In genomic region chr19:58450716-58451115, GRCm38 (mm10) we compare ENCODE assay signal across 10 mouse cellular contexts. TPM values are rescaled to one million over a fixed set of nuclear protein-coding genes. Genes with fewer than 3 reads are reported as not detected.
DNase-seq lines count a peak whose midpoint lies in the region; ATAC-seq and TF ChIP-seq lines count a peak whose summit lies in the region.
"Had no signal": no experiment of that assay in that cellular context is flagged by ENCODE, and none has a peak within 500 bp of the region (broad histone marks: within the 10 kb centered on the region; RNA-seq: fewer than 3 reads in every experiment).

No protein-coding gene starts in this region.

- H3K9me3 ChIP-seq in kidney, embryonic 15.5 days (replicated peaks) = no peaks in the 10 kb centered on the region
- no peaks in the 10 kb centered on the region for H3K9me3 ChIP-seq in hindbrain, postnatal 0 days (ENCODE audit: low read length)
- H3K9me3 ChIP-seq in stomach, embryonic 16.5 days (replicated peaks; ENCODE audit: control insufficient read depth, low read length) = no peaks in the 10 kb centered on the region
- H3K9me3 ChIP-seq: heart, embryonic 13.5 days had no signal

- no peak for ATAC-seq in kidney, embryonic 15.5 days (replicated peaks; ENCODE audit: low FRiP score)
- ATAC-seq in hindbrain, postnatal 0 days = no peak
- ATAC-seq in stomach, embryonic 16.5 days (ENCODE audit: insufficient read depth, low FRiP score) = no peak

- peaks cover 33% of the 10 kb centered on the region for H3K27me3 ChIP-seq in kidney, embryonic 15.5 days
- no peaks in the 10 kb centered on the region; the same call in 1 of the 2 replicates for H3K27me3 ChIP-seq in hindbrain, postnatal 0 days (ENCODE audit: insufficient read depth, low read length)
- H3K27me3 ChIP-seq in stomach, embryonic 16.5 days (ENCODE audit: control insufficient read depth, insufficient read depth, low read length) = peaks cover 17% of the 10 kb centered on the region; the same call in 1 of the 2 replicates

- no peak overlapping the region for H3K27ac ChIP-seq in kidney, embryonic 15.5 days
- H3K27ac ChIP-seq in hindbrain, postnatal 0 days = no peak overlapping the region
- no peak overlapping the region for H3K27ac ChIP-seq in stomach, embryonic 16.5 days (ENCODE audit: low read length)
- H3K27ac ChIP-seq: heart, embryonic 13.5 days had no signal

- TF ChIP-seq CTCF in hindbrain, postnatal 0 days (IDR thresholded peaks at IDR 0.05; ENCODE audit: low read depth) = no peak

- intact Hi-C loops in gastrocnemius, postnatal 14 days (cut with DNase I; ENCODE audit: low total_unique reads) = loop anchor here (10.0 kb wide), 1 partner anchor 136 kb away; no protein-coding TSS in a partner anchor

- peak overlapping the region; percentile 8; the same call in 1 of the 2 replicates for H3K4me3 ChIP-seq in kidney, embryonic 15.5 days (replicated peaks)
- H3K4me3 ChIP-seq in hindbrain, postnatal 0 days (ENCODE audit: low read length) = no peak overlapping the region
- H3K4me3 ChIP-seq in stomach, embryonic 16.5 days (replicated peaks; ENCODE audit: low read length) = no peak overlapping the region
- H3K4me3 ChIP-seq: heart, embryonic 13.5 days had no signal

- no peak overlapping the region for H3K9ac ChIP-seq in kidney, embryonic 15.5 days
- H3K9ac ChIP-seq in hindbrain, postnatal 0 days (replicated peaks; ENCODE audit: low read length) = no peak overlapping the region
- no peak overlapping the region for H3K9ac ChIP-seq in stomach, embryonic 16.5 days (ENCODE audit: low read length)
- H3K9ac ChIP-seq: heart, embryonic 13.5 days had no signal

- 48% methylated on average over 5 of the region's 5 CpGs for WGBS in kidney, embryonic 15.5 days
- WGBS in hindbrain, postnatal 0 days = 22% methylated on average over 5 of the region's 5 CpGs
- WGBS in stomach, embryonic 16.5 days = 49% methylated on average over 5 of the region's 5 CpGs

- peak overlapping the region; percentile 98 for H3K4me2 ChIP-seq in kidney, embryonic 15.5 days
- H3K4me2 ChIP-seq in hindbrain, postnatal 0 days (ENCODE audit: low read depth, low read length) = peak overlapping the region; percentile 14; the same call in 1 of the 2 replicates
- peak overlapping the region; percentile 36; the same call in 1 of the 2 replicates for H3K4me2 ChIP-seq in stomach, embryonic 16.5 days (ENCODE audit: low read depth, low read length)

- H3K4me1 ChIP-seq in kidney, embryonic 15.5 days = peaks cover 55% of the 10 kb centered on the region
- 0 out of 2 replicates have a peak, but pooled peaks cover 5% of the 10 kb centered on the region for H3K4me1 ChIP-seq in hindbrain, postnatal 0 days (ENCODE audit: insufficient read depth, low read length)
- H3K4me1 ChIP-seq in stomach, embryonic 16.5 days (ENCODE audit: control insufficient read depth, insufficient read depth, low read length) = peaks cover 14% of the 10 kb centered on the region

- H3K36me3 ChIP-seq in kidney, embryonic 15.5 days = peaks cover 4% of the 10 kb centered on the region; the same call in 1 of the 2 replicates
- no peaks in the 10 kb centered on the region for H3K36me3 ChIP-seq in hindbrain, postnatal 0 days (ENCODE audit: insufficient read depth, low read length)
- no peaks in the 10 kb centered on the region for H3K36me3 ChIP-seq in stomach, embryonic 16.5 days (ENCODE audit: control insufficient read depth, insufficient read depth, low read length)
- H3K36me3 ChIP-seq: heart, embryonic 13.5 days had no signal

- no peak for DNase-seq in kidney, adult 8-10 months
- DNase-seq in right cerebral cortex, postnatal 14 days = peak; percentile 19
- DNase-seq in right cerebral cortex, adult 2 months (ENCODE audit: low spot score in 2 of 2) = no peak
- DNase-seq in hindbrain, postnatal 0 days (ENCODE audit: low spot score) = peak; percentile 65
- DNase-seq in thymus, postnatal 36 days = no peak
- DNase-seq in gastrocnemius, postnatal 14 days = no peak
- DNase-seq: kidney, postnatal 10 days had no signal

RNA-seq across cellular contexts. Expression of gene Gfra1, which starts 5.0 kb away (rescaled TPM):
- 65.3 and 67.8 TPM in 2 replicates for polyA plus RNA-seq in kidney, embryonic 15.5 days (2015; fragmentation: Nextera tagmentation; extraction: Ambion mirVana)
- 59.8 and 63.9 TPM in 2 replicates for total RNA-seq in hindbrain, postnatal 0 days (2014; rRNA removed)
- polyA plus RNA-seq in hindbrain, postnatal 0 days (2015; fragmentation: Nextera tagmentation; extraction: Ambion mirVana) = 31.4 and 32.3 TPM in 2 replicates
- 26.2 and 31.1 TPM in 2 replicates for polyA plus RNA-seq in stomach, embryonic 16.5 days (2015; fragmentation: Nextera tagmentation; extraction: Ambion mirVana)
- 1 to 10 TPM; 4.7 to 6.6 TPM for total RNA-seq in gastrocnemius, postnatal 14 days (2021)

Comparison
In these comparisons a context has a peak if more than half of its experiments do, and no peak if none do; other contexts are left out.
1. DNase-seq: peak in right cerebral cortex, postnatal 14 days (single experiment) and hindbrain, postnatal 0 days (single experiment); none in kidney, adult 8-10 months (0 of 2), right cerebral cortex, adult 2 months (0 of 2), thymus, postnatal 36 days (0 of 2) and gastrocnemius, postnatal 14 days (single experiment).
2. H3K4me2 ChIP-seq: peak in every context shown above with its lines; median percentile 98 in kidney, embryonic 15.5 days; 36 in stomach, embryonic 16.5 days; 14 in hindbrain, postnatal 0 days.